Mouse (Mus musculus) limb, embryonic 10.5 days (tissue): Measurements from ENCODE around the gene Mybphl. TPM values are rescaled to one million over a fixed set of nuclear protein-coding genes. Genes with fewer than 3 reads are reported as not detected.

Experiments
- DNase-seq: peaks from one replicate; pipeline ENCODE4 v3.0.0-alpha.2; 2017; ENCODE audit warnings: low spot score
- H3K27ac ChIP-seq: fragments of 300-500 bp; sonication (generic); 2 replicates; pipeline ENCODE4 v1.5.1; 2016; ENCODE audit warnings: mild to moderate bottlenecking
- H3K27me3 ChIP-seq: fragments of 300-500 bp; sonication (generic); 2 replicates; pipeline ENCODE4 v1.6.1; 2016; ENCODE audit warnings: low read depth, mild to moderate bottlenecking; ENCODE audit not compliant: poor library complexity, severe bottlenecking
- H3K36me3 ChIP-seq: fragments of 300-500 bp; sonication (generic); 2 replicates; pipeline ENCODE4 v1.6.1; 2016; ENCODE audit warnings: mild to moderate bottlenecking, moderate library complexity
- H3K4me1 ChIP-seq: fragments of 300-500 bp; sonication (generic); 2 replicates; pipeline ENCODE4 v1.6.1; 2016
- H3K4me3 ChIP-seq: fragments of 300-500 bp; sonication (generic); 2 replicates; pipeline ENCODE4 v1.5.1; 2016; ENCODE audit warnings: mild to moderate bottlenecking, moderate library complexity
- H3K9me3 ChIP-seq: fragments of 300-500 bp; sonication (generic); replicated peaks from 2 replicates; pipeline ENCODE4 v1.6.1; 2016; ENCODE audit warnings: mild to moderate bottlenecking
- WGBS: fragments of 180-500 bp; shearing (Covaris S2); methylation state at CpG from one replicate; pipeline ENCODE4 v1.1.7; 2016; 5-methylcytosine and 5-hydroxymethylcytosine counted together
- polyA plus RNA-seq: library from polyadenylated mRNA; unstranded; fragments of >200 nt; fragmentation: Nextera tagmentation; extraction: Ambion mirVana; gene quantifications from 2 replicates; pipeline ENCODE4 v1.2.1, GENCODE M21; 2016

The Mybphl gene
- polyA plus RNA-seq, 1 experiment from 2014 or later, result 0.15 TPM

GRCm38 (mm10) chr3:108378875-108379663 lies 14.4 kb downstream of the Mybphl start:
- Histone ChIP-seq H3K4me1 (peaks cover 25% of the 10 kb centered on the region), H3K36me3 (no peaks in the 10 kb centered on the region), H3K27ac (no peak overlapping the region), H3K27me3 (no peaks in the 10 kb centered on the region), H3K9me3 (no peaks in the 10 kb centered on the region), H3K4me3 (no peak overlapping the region)
- WGBS, result 89% methylated on average over 7 of the region's 7 CpGs
- DNase-seq, result no peak

- H3K4me1 ChIP-seq, result peaks cover 38% of the 10 kb centered on the region
- no peaks in the 10 kb centered on the region for H3K27me3 ChIP-seq
- H3K27ac ChIP-seq, result no peak overlapping the region
- no peak overlapping the region for H3K4me3 ChIP-seq
- peaks cover 8% of the 10 kb centered on the region for H3K36me3 ChIP-seq
- DNase-seq, result no peak
- 67% methylated on average over 6 of the region's 6 CpGs for WGBS
- H3K9me3 ChIP-seq, result no peaks in the 10 kb centered on the region
Observed at GRCm38 (mm10) chr3:108380695-108381094, 16.0 kb downstream of the Mybphl start.

DNA sequence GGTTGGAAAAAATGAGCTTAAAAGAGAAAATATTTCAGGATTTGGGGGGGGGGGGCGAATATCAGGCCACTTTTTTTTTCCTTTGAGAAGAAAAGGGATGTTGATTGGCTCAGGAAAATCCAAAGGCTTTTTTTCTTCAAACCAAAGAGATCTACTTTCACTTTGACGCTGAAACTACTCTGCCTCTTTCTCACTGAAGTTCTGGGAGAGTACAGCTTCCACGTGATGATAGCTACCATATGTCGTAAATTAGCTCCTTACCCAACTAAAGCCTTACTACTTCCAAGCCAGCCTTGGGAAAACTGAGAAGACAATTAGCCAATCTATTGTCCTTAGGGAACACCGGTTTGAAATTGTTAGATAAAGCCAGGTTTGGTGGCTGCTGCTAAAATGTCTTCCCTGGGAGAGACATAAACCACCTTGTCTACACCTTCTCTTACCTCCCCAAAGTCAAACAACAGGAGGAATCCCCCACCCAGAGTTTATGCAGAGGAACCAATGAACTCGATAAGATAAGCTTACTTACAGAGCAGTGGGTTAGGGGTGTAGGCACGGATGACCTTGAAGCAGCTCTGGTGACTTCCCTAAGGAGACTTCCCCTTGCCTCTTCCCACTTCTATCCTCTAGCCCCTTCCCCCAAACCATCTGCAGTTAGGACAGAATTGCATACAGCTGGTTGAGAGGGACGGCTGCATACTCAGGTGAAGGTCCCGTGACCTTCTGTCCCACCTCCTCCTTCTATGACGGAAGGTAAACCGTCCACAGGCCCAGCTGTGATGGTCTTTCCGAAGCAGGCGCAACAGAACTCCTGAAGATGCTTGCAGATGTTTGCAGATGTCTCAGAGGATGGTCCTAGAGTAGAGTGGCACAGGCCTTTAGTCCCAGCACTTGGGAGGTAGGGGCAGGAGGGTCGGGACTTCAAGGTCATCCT lies 17.5 kb downstream of the Mybphl start:
- 60% methylated on average over 14 of the region's 14 CpGs for WGBS
- peak; percentile 30 for DNase-seq
- peaks cover 23% of the 10 kb centered on the region for H3K36me3 ChIP-seq
- peaks cover 38% of the 10 kb centered on the region for H3K4me1 ChIP-seq
- H3K27me3 ChIP-seq, result no peaks in the 10 kb centered on the region
- 0 out of 2 replicates have a peak overlapping the region, but pooled peaks have one; percentile 5 for H3K4me3 ChIP-seq
- peak overlapping the region; percentile 84 for H3K27ac ChIP-seq
- H3K9me3 ChIP-seq, result no peaks in the 10 kb centered on the region

- peak; percentile 90 for DNase-seq
- Histone ChIP-seq H3K27me3 (no peaks in the 10 kb centered on the region), H3K9me3 (no peaks in the 10 kb centered on the region), H3K36me3 (peaks cover 33% of the 10 kb centered on the region), H3K4me3 (peak within 1 kb of the TSS; percentile 60), H3K27ac (peak within 1 kb of the TSS; percentile 84), H3K4me1 (peaks cover 38% of the 10 kb centered on the region)
- 2% methylated on average over 44 of the region's 44 CpGs for WGBS
Observed at GRCm38 (mm10) chr3:108383485-108384354, 19.0 kb downstream of the Mybphl start, which contains the start of gene Psrc1. Gene Psrc1 (plus strand): TSS chr3:108383839.

DNA sequence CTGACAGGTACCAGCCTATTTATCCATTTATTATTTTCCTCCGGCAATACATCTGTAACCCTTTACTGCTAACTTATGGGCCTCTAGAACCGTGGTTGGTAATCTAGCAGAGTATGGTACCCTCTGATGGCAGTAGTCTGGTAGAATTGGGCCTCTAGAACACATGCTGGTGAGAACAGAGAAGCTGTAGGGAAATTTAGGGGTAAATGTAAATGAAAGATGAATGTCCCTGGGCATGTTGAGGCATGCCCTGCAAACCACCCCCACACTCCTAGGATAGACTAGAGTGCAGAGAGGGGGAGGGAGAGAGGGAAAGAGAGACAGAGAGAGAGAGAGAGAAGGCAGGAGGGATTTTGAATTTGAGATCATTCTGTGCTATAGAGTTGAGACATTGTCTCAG lies 19.7 kb downstream of the Mybphl start:
- H3K27me3 ChIP-seq, result no peaks in the 10 kb centered on the region
- H3K9me3 ChIP-seq, result no peaks in the 10 kb centered on the region
- peak overlapping the region; percentile 84 for H3K27ac ChIP-seq
- 52% methylated on average over 2 of the region's 2 CpGs for WGBS
- H3K4me3 ChIP-seq, result peak overlapping the region; percentile 60
- H3K4me1 ChIP-seq, result peaks cover 43% of the 10 kb centered on the region
- peaks cover 33% of the 10 kb centered on the region for H3K36me3 ChIP-seq
- DNase-seq, result no peak

DNA sequence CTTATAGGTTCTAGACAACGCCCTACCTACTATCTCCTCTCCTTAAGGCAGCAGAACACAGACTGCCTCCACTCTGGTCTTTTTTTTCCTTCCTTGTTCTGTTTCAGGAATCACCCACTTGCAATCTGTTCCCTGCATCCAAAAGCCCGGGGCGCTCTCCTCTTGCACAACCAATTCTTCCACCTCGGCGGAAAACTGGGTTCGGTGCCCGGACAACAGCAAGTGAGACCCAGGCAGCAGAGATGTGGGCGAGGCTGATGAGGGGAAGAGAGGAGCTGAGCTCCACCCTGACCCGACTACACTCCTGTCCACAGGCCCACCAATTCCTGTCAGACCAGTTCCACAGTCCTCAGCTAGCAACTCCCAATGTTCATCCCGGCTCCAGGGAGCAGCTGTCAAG lies 21.5 kb downstream of the Mybphl start:
- Histone ChIP-seq H3K36me3 (peaks cover 33% of the 10 kb centered on the region), H3K9me3 (no peaks in the 10 kb centered on the region), H3K27ac (no peak overlapping the region), H3K4me3 (no peak overlapping the region), H3K27me3 (no peaks in the 10 kb centered on the region), H3K4me1 (peaks cover 45% of the 10 kb centered on the region)
- DNase-seq, result no peak
- WGBS, result 91% methylated on average over 10 of the region's 10 CpGs

DNA sequence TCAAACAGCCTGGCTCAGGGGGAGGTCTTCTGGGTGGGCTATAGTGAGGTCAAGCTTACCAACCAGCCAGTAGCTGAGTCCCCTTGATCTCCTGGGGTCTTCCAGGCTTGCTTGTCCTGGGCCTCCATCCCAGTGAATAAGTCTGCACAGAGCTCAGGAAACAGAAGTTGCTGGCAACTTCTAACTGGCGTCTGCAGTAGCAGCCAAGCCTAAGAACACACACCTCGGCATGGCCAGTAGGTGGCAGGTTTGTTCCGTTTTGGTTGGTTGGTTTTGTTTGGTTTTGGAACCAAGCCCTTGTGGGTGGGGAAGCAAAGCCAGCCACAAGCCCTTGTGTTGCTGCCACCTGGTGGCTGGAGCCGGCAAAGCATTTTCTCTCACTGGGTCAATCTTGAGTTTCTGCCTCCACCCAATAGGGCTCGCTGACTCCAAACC lies 24.4 kb downstream of the Mybphl start:
- Histone ChIP-seq H3K4me3 (no peak overlapping the region), H3K27me3 (peaks cover 16% of the 10 kb centered on the region; the same call in 1 of the 2 replicates), H3K9me3 (0 out of 2 replicates have a peak, but pooled peaks cover 2% of the 10 kb centered on the region), H3K27ac (peak overlapping the region; percentile 72; the same call in 1 of the 2 replicates), H3K36me3 (peaks cover 33% of the 10 kb centered on the region), H3K4me1 (peaks cover 39% of the 10 kb centered on the region)
- peak; percentile 98 for DNase-seq
- WGBS, result under 1% methylated on average over 5 of the region's 5 CpGs

DNA sequence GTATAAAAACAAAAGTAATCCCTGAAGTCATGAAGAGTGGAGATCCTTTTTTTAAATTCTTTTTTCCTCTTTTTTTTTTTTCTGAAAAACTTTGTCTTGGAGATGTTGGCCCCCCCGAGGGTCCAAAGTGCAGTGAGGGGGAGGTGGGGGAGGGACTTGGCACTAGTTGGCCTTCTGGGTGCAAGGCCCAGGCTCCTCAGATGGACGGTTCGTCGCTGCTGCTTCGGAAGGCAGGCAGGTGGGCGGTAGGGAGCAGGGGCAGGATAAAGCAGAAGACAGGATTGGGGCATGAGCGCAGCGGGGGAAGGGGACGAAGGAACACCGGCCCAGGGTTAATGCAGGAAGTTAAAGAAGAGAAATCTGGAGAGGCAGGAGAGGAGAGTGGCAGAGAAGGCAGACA lies 27.6 kb downstream of the Mybphl start:
- Histone ChIP-seq H3K36me3 (peaks cover 9% of the 10 kb centered on the region), H3K4me3 (no peak overlapping the region), H3K27ac (peak overlapping the region; percentile 59)

GRCm38 (mm10) chr3:108392793-108393192 lies 28.1 kb downstream of the Mybphl start:
- H3K27ac ChIP-seq, result peak overlapping the region; percentile 59
- peaks cover 16% of the 10 kb centered on the region; the same call in 1 of the 2 replicates for H3K27me3 ChIP-seq
- DNase-seq, result no peak
- no peak overlapping the region for H3K4me3 ChIP-seq
- peaks cover 26% of the 10 kb centered on the region for H3K4me1 ChIP-seq
- H3K36me3 ChIP-seq, result peaks cover 4% of the 10 kb centered on the region
- 0 out of 2 replicates have a peak, but pooled peaks cover 2% of the 10 kb centered on the region for H3K9me3 ChIP-seq
- 48% methylated on average over 15 of the region's 15 CpGs for whole genome bisulfite sequencing

More for the DNA sequence above, 27.6 kb downstream of the Mybphl start:
- WGBS, result 17% methylated on average over 10 of the region's 10 CpGs
- Histone ChIP-seq H3K4me1 (peaks cover 26% of the 10 kb centered on the region), H3K27me3 (peaks cover 16% of the 10 kb centered on the region; the same call in 1 of the 2 replicates), H3K9me3 (0 out of 2 replicates have a peak, but pooled peaks cover 2% of the 10 kb centered on the region)
- no peak for DNase-seq

- Histone ChIP-seq H3K4me1 (peaks cover 18% of the 10 kb centered on the region), H3K27me3 (peaks cover 12% of the 10 kb centered on the region), H3K36me3 (no peaks in the 10 kb centered on the region), H3K27ac (no peak overlapping the region), H3K4me3 (no peak overlapping the region), H3K9me3 (no peaks in the 10 kb centered on the region)
- 89% methylated on average over 9 of the region's 9 CpGs for WGBS
- no peak for DNase-seq
Observed at GRCm38 (mm10) chr3:108398281-108398680, 33.6 kb downstream of the Mybphl start.

GRCm38 (mm10) chr3:108400442-108400841 lies 35.7 kb downstream of the Mybphl start:
- Histone ChIP-seq H3K4me1 (peaks cover 18% of the 10 kb centered on the region), H3K4me3 (no peak overlapping the region), H3K27ac (no peak overlapping the region), H3K9me3 (no peaks in the 10 kb centered on the region), H3K36me3 (no peaks in the 10 kb centered on the region), H3K27me3 (peaks cover 9% of the 10 kb centered on the region; the same call in 1 of the 2 replicates)
- WGBS, result 82% methylated on average over 5 of the region's 5 CpGs
- no peak for DNase-seq
